Mouse (Mus musculus) ES-E14 (cell line): ENCODE results near the gene Cct8. TPM values are rescaled to one million over a fixed set of nuclear protein-coding genes. Genes with fewer than 3 reads are reported as not detected.
A peak's percentile ranks its signal among the peaks of the same experiment; 100 is the strongest.

Experiments
- DNase-seq: peaks from one replicate; pipeline ENCODE4 v3.0.0-alpha.2; 2013; ENCODE audit warnings: low read depth, low spot score
- H3K27ac ChIP-seq: 2 replicates; pipeline ENCODE4 v1.5.1; 2012; ENCODE audit warnings: low read depth, mild to moderate bottlenecking, low read length, moderate library complexity, mixed read lengths; ENCODE audit not compliant: poor library complexity, insufficient read depth, severe bottlenecking
- H3K36me3 ChIP-seq: 2 replicates; pipeline ENCODE4 v1.6.1; 2012; ENCODE audit warnings: mild to moderate bottlenecking, low read length, moderate library complexity, mixed read lengths; ENCODE audit not compliant: control insufficient read depth, poor library complexity, insufficient read depth, severe bottlenecking
- H3K4me1 ChIP-seq, 2 experiments: fragments of 150-350 bp in 1 of 2; sonication (generic) in 1 of 2; 2 replicates each; pipeline ENCODE4 v1.6.1; 2012; ENCODE audit warnings: low read length in 2 of 2, mild to moderate bottlenecking in 1 of 2, mixed read lengths in 1 of 2; ENCODE audit not compliant: control insufficient read depth in 2 of 2, insufficient read depth in 2 of 2, poor library complexity in 1 of 2
- H3K4me3 ChIP-seq, 2 experiments: fragments of 150-350 bp in 1 of 2; sonication (generic) in 1 of 2; 2 replicates each; pipeline ENCODE4 v1.5.1; 2012; ENCODE audit warnings: low read length in 2 of 2, low read depth in 1 of 2, mild to moderate bottlenecking in 1 of 2, mixed read lengths in 1 of 2; ENCODE audit not compliant: insufficient read depth in 1 of 2, poor library complexity in 1 of 2, severe bottlenecking in 1 of 2
- H3K9ac ChIP-seq: 2 replicates; pipeline ENCODE4 v1.6.1; 2012; ENCODE audit warnings: low read depth, mild to moderate bottlenecking, low read length, mixed read lengths; ENCODE audit not compliant: poor library complexity, insufficient read depth, severe bottlenecking
- H3K9me3 ChIP-seq: fragments of 150-350 bp; sonication (generic); 2 replicates; pipeline ENCODE4 v1.6.1; 2012; ENCODE audit warnings: low read depth, mild to moderate bottlenecking, low read length; ENCODE audit not compliant: control insufficient read depth, insufficient read depth
- CHD2 ChIP-seq: IDR thresholded peaks from 2 replicates; pipeline ENCODE4 v1.6.1; 2014; ENCODE audit warnings: mild to moderate bottlenecking, low read depth, low read length, inconsistent platforms
- HCFC1 ChIP-seq: IDR thresholded peaks from 2 replicates; pipeline ENCODE4 v1.6.1; 2012; ENCODE audit warnings: low read length, inconsistent platforms, borderline replicate concordance; ENCODE audit not compliant: insufficient read depth
- MAFK ChIP-seq: IDR thresholded peaks from 2 replicates; pipeline ENCODE4 v1.6.1; 2014; ENCODE audit warnings: mild to moderate bottlenecking, low read depth, low read length, inconsistent platforms; ENCODE audit not compliant: insufficient read depth
- ZC3H11A ChIP-seq: IDR thresholded peaks from 2 replicates; pipeline ENCODE4 v1.6.1; 2012; ENCODE audit warnings: low read depth, mild to moderate bottlenecking, inconsistent platforms, low read length, borderline replicate concordance
- ZNF384 ChIP-seq: IDR thresholded peaks from 2 replicates; pipeline ENCODE4 v1.6.1; 2012; ENCODE audit warnings: low read depth, low read length, inconsistent platforms
- in situ Hi-C, 2 experiments: fragments of 600-800 bp; cut with MboI; formaldehyde crosslinking; loops; one replicate each; pipeline ENCODE4 v1.15.1; 2025; ENCODE audit warnings: low sequenced_read_pairs in 2 of 2, inconsistent platforms in 1 of 2; ENCODE audit not compliant: unreplicated experiment in 2 of 2
- total RNA-seq: library from RNA; depleted of rRNA; stranded (reverse); fragments of 300-350 nt; gene quantifications from 2 replicates; pipeline ENCODE4 v1.2.3, GENCODE M21; 2012

Gene Cct8
- total RNA-seq, 1 experiment: 355 TPM

GRCm38 (mm10) chr16:87438697-87439096, 57.0 kb downstream of the Cct8 start:
- Histone ChIP-seq H3K9me3 (no peaks in the 10 kb centered on the region), H3K4me3 (no peak overlapping the region), H3K9ac (no peak overlapping the region), H3K27ac (no peak overlapping the region), H3K36me3 (no peaks in the 10 kb centered on the region), H3K4me1 (peaks cover 2 to 14% of the 10 kb centered on the region in 2 experiments; a peak in 3 of 4 replicates)
- TF ChIP-seq ZC3H11A: no peak
- no peak for TF ChIP-seq CHD2
- in situ Hi-C loops: no loop called here
- DNase-seq: no peak

GRCm38 (mm10) chr16:87437096-87437495, 58.6 kb downstream of the Cct8 start:
- TF ChIP-seq MAFK: no peak
- no peak for TF ChIP-seq CHD2
- no peak for TF ChIP-seq ZNF384
- no peak for TF ChIP-seq ZC3H11A
- no peak for TF ChIP-seq HCFC1
- no peaks in the 10 kb centered on the region for H3K9me3 ChIP-seq
- H3K36me3 ChIP-seq: no peaks in the 10 kb centered on the region
- H3K27ac ChIP-seq: no peak overlapping the region
- H3K4me1 ChIP-seq: peaks cover 2 to 14% of the 10 kb centered on the region in 2 experiments; a peak in 3 of 4 replicates
- in situ Hi-C loops: no loop called here
- H3K9ac ChIP-seq: no peak overlapping the region
- H3K4me3 ChIP-seq: peak overlapping the region; percentile 22 to 26; a peak in 2 of 4 replicates
- DNase-seq: no peak

- Histone ChIP-seq H3K27ac (no peak overlapping the region), H3K9ac (peak overlapping the region; percentile 1; the same call in 1 of the 2 replicates), H3K4me1 (peaks cover 2 to 10% of the 10 kb centered on the region in 2 experiments; a peak in 3 of 4 replicates), H3K9me3 (no peaks in the 10 kb centered on the region), H3K4me3 (peak overlapping the region; percentile 1 to 49), H3K36me3 (no peaks in the 10 kb centered on the region)
- peak; percentile 52 for DNase-seq
- in situ Hi-C loops: no loop called here
- no peak for TF ChIP-seq CHD2
- no peak for TF ChIP-seq ZNF384
- TF ChIP-seq MAFK: no peak
- no peak for TF ChIP-seq HCFC1
- TF ChIP-seq ZC3H11A: no peak
These were observed 60.1 kb downstream of the Cct8 start for GRCm38 (mm10) chr16:87435411-87436205.

GRCm38 (mm10) chr16:87434946-87435345, 60.7 kb downstream of the Cct8 start:
- Histone ChIP-seq H3K4me3 (no peak overlapping the region), H3K4me1 (peaks cover 2 to 10% of the 10 kb centered on the region in 2 experiments; a peak in 3 of 4 replicates), H3K27ac (no peak overlapping the region), H3K36me3 (no peaks in the 10 kb centered on the region), H3K9ac (no peak overlapping the region), H3K9me3 (no peaks in the 10 kb centered on the region)
- no peak for TF ChIP-seq CHD2
- TF ChIP-seq ZNF384: no peak
- no peak for TF ChIP-seq HCFC1
- no peak for TF ChIP-seq MAFK
- no peak for TF ChIP-seq ZC3H11A
- in situ Hi-C loops: no loop called here
- DNase-seq: no peak
